Mouse (Mus musculus) adrenal gland, adult 8-10 months (tissue): ENCODE results near the gene Hist1h2bb. TPM values are rescaled to one million over a fixed set of nuclear protein-coding genes. Genes with fewer than 3 reads are reported as not detected.
A peak's percentile ranks its signal among the peaks of the same experiment; 100 is the strongest.
"Not testable (repeated sequence)": the region's sequence is repeated elsewhere in the genome, so short reads cannot be mapped to it uniquely, and the experiment has no call there.

ENCODE experiments used
- DNase-seq: peaks from one replicate; pipeline ENCODE4 v3.0.0; 2022
- total RNA-seq, 4 experiments: library from RNA; stranded (reverse); gene quantifications; 2 replicates each; pipeline ENCODE4 v1.2.4; 2022

Gene Hist1h2bb
- total RNA-seq, 4 experiments from 2014 or later, result 14.8 to 24.3 (median 20.0) TPM

DNA sequence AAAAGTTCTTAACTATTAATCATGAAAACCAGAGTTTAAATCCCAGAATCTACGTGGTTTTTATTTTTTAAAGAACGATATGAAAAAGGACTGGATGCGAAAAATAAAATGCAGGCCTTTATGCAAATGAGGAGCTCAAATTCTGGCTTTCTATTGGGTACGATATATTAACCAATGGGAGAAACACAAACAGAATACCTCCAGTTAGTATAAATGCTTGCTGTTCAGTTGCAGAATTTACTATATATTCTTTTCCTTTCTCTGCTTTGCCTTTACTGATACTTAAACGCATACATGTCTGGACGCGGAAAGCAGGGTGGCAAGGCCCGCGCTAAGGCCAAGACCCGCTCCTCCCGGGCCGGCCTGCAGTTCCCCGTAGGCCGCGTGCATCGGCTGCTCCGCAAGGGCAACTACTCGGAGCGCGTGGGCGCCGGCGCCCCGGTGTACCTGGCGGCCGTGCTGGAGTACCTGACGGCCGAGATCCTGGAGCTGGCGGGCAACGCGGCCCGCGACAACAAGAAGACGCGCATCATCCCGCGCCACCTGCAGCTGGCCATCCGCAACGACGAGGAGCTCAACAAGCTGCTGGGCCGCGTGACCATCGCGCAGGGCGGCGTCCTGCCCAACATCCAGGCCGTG is 4.4 kb downstream of the Hist1h2bb start, which contains the start of gene Hist1h2ab:
Gene Hist1h2ab (plus strand): TSS at position 288 of the 639 bp plus-strand sequence.
- not testable (repeated sequence) for DNase-seq

DNA sequence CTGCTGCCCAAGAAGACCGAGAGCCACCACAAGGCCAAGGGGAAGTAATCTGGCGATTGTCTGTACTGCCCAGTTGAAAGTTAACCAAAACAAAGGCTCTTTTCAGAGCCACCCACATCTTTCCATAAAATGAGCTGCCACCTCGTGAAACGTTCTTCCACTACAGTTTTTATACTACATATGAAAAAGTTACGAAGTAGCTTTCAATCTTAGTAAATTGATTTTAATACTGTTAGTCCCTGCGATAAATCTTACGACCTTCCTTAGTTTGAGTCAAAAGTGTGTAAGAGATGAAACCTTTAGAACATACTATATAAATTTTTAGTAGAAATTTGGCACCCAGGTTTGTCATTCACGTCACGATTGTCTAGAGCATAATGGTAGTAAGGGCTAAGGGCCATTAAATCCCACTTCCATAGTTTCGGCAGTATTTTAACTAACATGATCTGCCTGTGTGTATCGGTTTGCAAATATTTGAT is 5.0 kb downstream of the Hist1h2bb start:
- no peak for DNase-seq

GRCm38 (mm10) chr13:23752067-23752741 is 5.7 kb downstream of the Hist1h2bb start, which contains the start of gene Hist1h3b:
Gene Hist1h3b, plus strand, starts transcription at chr13:23752267.
- peak; percentile 80 for DNase-seq

GRCm38 (mm10) chr13:23752742-23753172 is 6.2 kb downstream of the Hist1h2bb start:
- DNase-seq, result no peak

DNA sequence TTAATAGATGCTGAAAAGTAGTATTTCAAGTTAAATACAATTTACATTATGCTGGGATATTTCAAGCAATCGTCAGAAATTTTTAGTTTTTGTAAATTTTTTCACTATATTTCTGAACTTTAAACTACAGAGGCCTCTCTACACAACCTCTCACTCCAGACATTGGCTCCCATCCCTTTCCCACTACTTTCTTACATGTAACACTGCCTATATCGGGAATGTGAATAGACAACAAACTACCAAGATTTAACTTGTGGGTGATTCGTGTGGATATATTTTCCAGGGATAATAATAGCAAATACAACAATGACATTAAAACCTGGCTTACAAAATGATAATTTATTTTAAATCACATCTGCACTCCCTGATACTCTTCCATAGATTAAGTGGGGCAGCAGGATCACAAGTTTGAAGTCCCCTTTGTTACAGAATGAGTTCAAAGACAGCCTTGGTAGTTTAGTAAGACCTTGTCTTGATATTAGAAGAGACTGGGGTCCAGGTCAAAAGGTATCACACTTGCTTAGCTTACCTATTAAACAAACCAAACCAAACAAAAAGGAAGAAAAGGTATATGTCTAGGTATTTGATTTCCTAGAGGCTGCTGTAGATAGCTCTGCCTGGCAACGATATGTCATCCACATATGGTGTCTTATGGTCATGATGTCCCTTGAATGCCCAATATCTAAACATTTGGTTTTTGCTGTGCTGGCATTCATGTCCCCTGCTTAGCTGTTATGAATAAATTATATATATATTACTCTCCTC is 7.0 kb downstream of the Hist1h2bb start:
- no peak for DNase-seq

GRCm38 (mm10) chr13:23755000-23755399 is 8.5 kb downstream of the Hist1h2bb start:
- no peak for DNase-seq

DNA sequence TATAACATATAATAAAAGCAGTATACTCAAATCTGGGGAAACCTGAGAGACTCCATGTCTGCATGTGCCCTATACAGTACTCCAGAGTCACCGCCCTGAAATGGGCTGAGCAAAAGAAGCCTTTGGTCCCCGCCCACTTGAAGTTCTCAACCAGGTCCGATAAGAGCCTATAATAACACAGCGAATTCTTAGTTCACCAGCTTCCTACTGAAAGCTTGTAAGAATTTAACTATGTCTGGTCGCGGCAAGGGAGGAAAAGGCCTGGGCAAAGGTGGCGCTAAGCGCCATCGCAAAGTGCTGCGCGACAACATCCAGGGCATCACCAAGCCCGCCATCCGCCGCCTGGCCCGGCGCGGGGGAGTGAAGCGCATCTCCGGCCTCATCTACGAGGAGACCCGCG is 10.3 kb downstream of the Hist1h2bb start, which contains the start of gene Hist1h4b:
Gene Hist1h4b (plus strand): TSS at position 224 of the 400 bp plus-strand sequence.
- peak; percentile 82 for DNase-seq

- no peak for DNase-seq
These were observed 10.8 kb downstream of the Hist1h2bb start for GRCm38 (mm10) chr13:23757211-23757773.

DNA sequence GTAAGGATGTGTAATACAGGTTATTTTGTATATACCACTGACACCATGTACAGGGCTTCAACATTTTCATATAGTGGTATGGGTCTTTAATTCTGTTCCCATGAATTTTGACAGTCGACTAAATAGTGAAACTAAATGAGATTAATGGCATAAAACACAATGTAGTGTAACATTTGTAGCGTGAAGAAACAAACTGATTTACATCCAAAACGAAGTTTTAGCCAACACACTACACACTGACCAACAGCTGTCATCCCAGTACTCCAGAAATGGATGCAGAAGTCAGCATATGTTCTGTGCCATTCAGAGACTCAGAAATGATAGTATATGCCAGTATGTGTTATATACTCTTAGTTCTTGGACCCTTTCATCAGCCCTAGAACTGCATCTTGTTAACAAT is 11.4 kb downstream of the Hist1h2bb start:
- no peak for DNase-seq

GRCm38 (mm10) chr13:23759251-23759771 is 12.8 kb downstream of the Hist1h2bb start:
- no peak for DNase-seq

DNA sequence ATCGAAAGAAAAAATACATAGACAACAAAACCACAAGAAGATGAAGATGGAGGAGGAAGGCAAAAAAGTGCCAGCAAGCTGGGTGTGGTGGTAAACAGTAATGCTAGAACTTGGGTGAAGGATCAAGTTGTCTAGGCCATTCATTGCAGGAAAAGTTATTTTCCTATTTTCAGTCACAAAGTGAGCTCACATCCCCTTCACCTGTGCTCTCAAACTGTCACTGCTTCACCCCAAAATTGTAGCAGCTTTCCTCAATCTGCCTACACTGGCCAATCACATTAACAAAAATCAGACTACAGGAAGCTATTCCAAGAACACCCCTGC is 13.3 kb downstream of the Hist1h2bb start:
- DNase-seq, result no peak

GRCm38 (mm10) chr13:23760240-23760971 is 13.9 kb downstream of the Hist1h2bb start:
- no peak for DNase-seq

GRCm38 (mm10) chr13:23760972-23761864 is 14.7 kb downstream of the Hist1h2bb start, which contains the start of gene Hist1h4a:
Gene Hist1h4a, minus strand, starts transcription at chr13:23761230.
- DNase-seq, result peak; percentile 97

DNA sequence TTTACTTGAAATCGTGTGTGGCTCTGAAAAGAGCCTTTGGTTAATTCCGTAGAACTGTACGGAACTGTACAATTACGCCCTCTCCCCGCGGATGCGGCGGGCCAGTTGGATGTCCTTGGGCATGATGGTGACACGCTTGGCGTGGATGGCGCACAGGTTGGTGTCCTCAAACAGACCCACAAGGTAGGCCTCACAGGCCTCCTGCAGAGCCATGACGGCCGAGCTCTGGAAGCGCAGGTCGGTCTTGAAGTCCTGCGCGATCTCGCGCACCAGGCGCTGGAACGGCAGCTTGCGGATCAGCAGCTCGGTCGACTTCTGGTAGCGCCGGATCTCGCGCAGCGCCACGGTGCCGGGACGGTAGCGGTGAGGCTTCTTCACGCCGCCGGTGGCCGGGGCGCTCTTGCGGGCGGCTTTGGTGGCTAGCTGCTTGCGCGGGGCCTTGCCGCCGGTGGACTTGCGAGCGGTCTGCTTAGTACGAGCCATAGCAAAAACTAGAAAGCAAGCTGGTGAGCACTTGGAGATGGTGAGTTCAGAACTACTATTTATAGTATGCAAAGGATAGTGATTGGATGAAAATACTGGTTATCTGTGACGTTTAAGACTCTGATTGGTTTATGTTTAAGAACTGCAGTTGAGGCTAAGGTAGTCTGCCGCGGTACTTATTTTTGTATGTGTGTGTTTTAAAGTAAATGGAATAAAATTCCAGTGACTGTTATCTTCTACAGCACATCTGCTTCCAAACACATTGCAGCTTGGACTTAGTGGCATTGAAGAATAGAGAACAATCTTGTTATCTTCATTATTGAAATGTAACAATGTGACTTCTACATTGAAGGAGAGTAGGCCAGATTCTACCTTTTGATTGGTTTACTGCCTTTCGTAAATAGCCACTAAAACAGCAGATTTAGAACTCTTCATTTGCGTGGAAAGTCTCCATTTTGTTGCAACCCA is 15.6 kb downstream of the Hist1h2bb start, which contains the start of gene Hist1h3a:
Gene Hist1h3a (minus strand): TSS at position 516 of the 951 bp plus-strand sequence.
- peak; percentile 67 for DNase-seq

GRCm38 (mm10) chr13:23763242-23763585 is 16.7 kb downstream of the Hist1h2bb start:
- no peak for DNase-seq

GRCm38 (mm10) chr13:23763586-23764323 is 17.2 kb downstream of the Hist1h2bb start, which contains the start of gene Hist1h1a:
Gene Hist1h1a, plus strand, starts transcription at chr13:23763666.
- peak; percentile 75 for DNase-seq

DNA sequence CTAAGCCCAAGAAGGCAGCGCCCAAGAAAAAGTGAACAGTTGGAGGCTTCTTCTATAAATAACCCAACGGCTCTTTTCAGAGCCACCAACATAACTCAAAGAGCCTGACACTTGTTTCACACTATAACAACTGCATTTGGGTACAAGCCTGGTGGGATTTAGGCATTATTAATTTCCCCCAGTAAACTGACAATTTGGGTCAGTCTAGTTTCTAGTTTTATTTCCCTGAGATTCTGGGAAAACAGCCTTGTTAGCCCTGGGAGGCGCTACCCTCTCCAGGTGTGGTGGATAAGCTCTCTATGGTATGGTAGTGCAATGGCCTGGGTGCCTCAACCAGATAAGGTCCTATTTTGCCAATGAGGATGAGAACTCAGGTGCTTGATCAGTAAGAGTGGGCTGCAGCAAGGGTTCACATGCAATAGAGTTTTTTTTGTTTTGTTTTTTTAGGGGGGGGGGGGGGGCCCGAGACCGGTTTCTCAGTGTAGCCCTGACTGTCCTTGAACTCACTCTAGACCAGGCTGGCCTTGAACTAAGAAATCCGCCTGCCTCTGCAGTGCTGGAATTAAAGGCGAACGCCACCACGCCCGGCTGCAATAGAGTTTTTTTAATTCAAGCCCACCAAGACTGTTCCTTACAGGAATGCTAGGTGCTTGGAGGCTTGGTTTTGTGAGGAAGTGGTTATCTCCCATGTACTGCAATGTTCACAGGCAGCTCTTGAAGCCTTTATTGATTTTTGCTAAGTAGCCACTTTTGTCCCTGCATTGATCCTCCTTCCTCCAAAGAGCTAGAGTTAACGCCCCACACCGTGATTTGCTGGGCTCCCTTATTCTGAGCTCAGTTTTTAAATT is 18.0 kb downstream of the Hist1h2bb start:
- no peak for DNase-seq

- DNase-seq, result no peak
These were observed 18.6 kb downstream of the Hist1h2bb start for GRCm38 (mm10) chr13:23765172-23765513.
